Mouse (Mus musculus) liver, embryonic 13.5 days (tissue): Measurements from ENCODE around the gene Vps37d. TPM values are rescaled to one million over a fixed set of nuclear protein-coding genes. Genes with fewer than 3 reads are reported as not detected.
A peak's percentile ranks its signal among the peaks of the same experiment; 100 is the strongest.

Experiments
- ATAC-seq: fragments of 200-750 bp; cut with Nextera tagmentation; 2 replicates; pipeline ENCODE4 v1.8.0; 2017; ENCODE audit warnings: low read depth, mild to moderate bottlenecking, moderate number of reproducible peaks, moderate library complexity
- DNase-seq: peaks from one replicate; pipeline ENCODE4 v3.0.0; 2022
- H3K27ac ChIP-seq: fragments of 300-500 bp; sonication (generic); 2 replicates; pipeline ENCODE4 v1.5.1; 2015; ENCODE audit warnings: moderate library complexity, mild to moderate bottlenecking, inconsistent platforms
- H3K27me3 ChIP-seq: fragments of 300-500 bp; sonication (generic); 2 replicates; pipeline ENCODE4 v1.6.1; 2015; ENCODE audit warnings: mild to moderate bottlenecking, inconsistent platforms
- H3K36me3 ChIP-seq: fragments of 300-500 bp; sonication (generic); 2 replicates; pipeline ENCODE4 v1.6.1; 2015; ENCODE audit warnings: mild to moderate bottlenecking, inconsistent platforms
- H3K4me1 ChIP-seq: fragments of 300-500 bp; sonication (generic); replicated peaks from 2 replicates; pipeline ENCODE4 v1.6.1; 2015; ENCODE audit warnings: inconsistent platforms
- H3K4me2 ChIP-seq: fragments of 300-500 bp; sonication (generic); 2 replicates; pipeline ENCODE4 v1.6.1; 2015; ENCODE audit warnings: inconsistent platforms, mild to moderate bottlenecking, moderate library complexity
- H3K4me3 ChIP-seq: fragments of 300-500 bp; sonication (generic); replicated peaks from 2 replicates; pipeline ENCODE4 v1.5.1; 2015; ENCODE audit warnings: mild to moderate bottlenecking, inconsistent platforms
- H3K9ac ChIP-seq: fragments of 300-500 bp; sonication (generic); 2 replicates; pipeline ENCODE4 v1.6.1; 2015; ENCODE audit warnings: mild to moderate bottlenecking, inconsistent platforms
- H3K9me3 ChIP-seq: fragments of 300-500 bp; sonication (generic); replicated peaks from 2 replicates; pipeline ENCODE4 v1.6.1; 2016; ENCODE audit warnings: inconsistent platforms
- WGBS: fragments of 180-500 bp; shearing (Covaris S2); methylation state at CpG from one replicate; pipeline ENCODE4 v1.1.7; 2015; ENCODE audit not compliant: insufficient replicate concordance; 5-methylcytosine and 5-hydroxymethylcytosine counted together
- polyA plus RNA-seq: library from polyadenylated mRNA; unstranded; fragments of >200 nt; fragmentation: Nextera tagmentation; extraction: Ambion mirVana; gene quantifications from 2 replicates; pipeline ENCODE4 v1.2.1, GENCODE M21; 2015

Gene Vps37d
- polyA plus RNA-seq, 1 experiment from 2014 or later, result 0.47 TPM

GRCm38 (mm10) chr5:135107521-135108501 is 29.7 kb upstream of the Vps37d start:
- no peaks in the 10 kb centered on the region for H3K9me3 ChIP-seq
- H3K36me3 ChIP-seq, result 0 out of 2 replicates have a peak, but pooled peaks cover 3% of the 10 kb centered on the region
- peak overlapping the region; percentile 70 for H3K4me2 ChIP-seq
- H3K27me3 ChIP-seq, result peaks cover 65% of the 10 kb centered on the region
- peaks cover 16% of the 10 kb centered on the region for H3K4me1 ChIP-seq
- peak overlapping the region; percentile 59 for H3K27ac ChIP-seq
- DNase-seq (peak; percentile 25), ATAC-seq (peak; percentile 56)
- peak overlapping the region; percentile 59 for H3K4me3 ChIP-seq
- peak overlapping the region; percentile 52 for H3K9ac ChIP-seq
- 12% methylated on average over 40 of the region's 40 CpGs for WGBS

GRCm38 (mm10) chr5:135106758-135107256 is 28.7 kb upstream of the Vps37d start:
- Histone ChIP-seq H3K27me3 (peaks cover 65% of the 10 kb centered on the region), H3K27ac (peak overlapping the region; percentile 59), H3K36me3 (0 out of 2 replicates have a peak, but pooled peaks cover 2% of the 10 kb centered on the region), H3K4me3 (peak overlapping the region; percentile 59), H3K4me2 (peak overlapping the region; percentile 70), H3K9ac (peak overlapping the region; percentile 52), H3K9me3 (no peaks in the 10 kb centered on the region), H3K4me1 (peaks cover 16% of the 10 kb centered on the region)
- DNase-seq (peak; percentile 66), ATAC-seq (peak; percentile 69)
- under 1% methylated on average over 46 of the region's 48 CpGs for WGBS

GRCm38 (mm10) chr5:135103999-135104660 is 26.1 kb upstream of the Vps37d start:
- H3K9me3 ChIP-seq, result no peaks in the 10 kb centered on the region
- ATAC-seq, result no peak
- 52% methylated on average over 11 of the region's 11 CpGs for WGBS
- no peak overlapping the region for H3K27ac ChIP-seq
- no peak for DNase-seq
- H3K9ac ChIP-seq, result no peak overlapping the region
- peaks cover 16% of the 10 kb centered on the region for H3K4me1 ChIP-seq
- H3K36me3 ChIP-seq, result no peaks in the 10 kb centered on the region
- H3K27me3 ChIP-seq, result peaks cover 52% of the 10 kb centered on the region
- no peak overlapping the region for H3K4me3 ChIP-seq
- no peak overlapping the region for H3K4me2 ChIP-seq

GRCm38 (mm10) chr5:135100981-135101380 is 22.9 kb upstream of the Vps37d start:
- DNase-seq, result no peak
- no peak for ATAC-seq
- no peak overlapping the region for H3K4me2 ChIP-seq
- no peaks in the 10 kb centered on the region for H3K9me3 ChIP-seq
- WGBS, result 38% methylated on average over 1 of the region's 1 CpGs
- no peaks in the 10 kb centered on the region for H3K36me3 ChIP-seq
- no peak overlapping the region for H3K4me3 ChIP-seq
- H3K27ac ChIP-seq, result no peak overlapping the region
- no peaks in the 10 kb centered on the region for H3K4me1 ChIP-seq
- no peak overlapping the region for H3K9ac ChIP-seq
- H3K27me3 ChIP-seq, result peaks cover 29% of the 10 kb centered on the region

- Histone ChIP-seq H3K9ac (no peak within 1 kb of the TSS), H3K9me3 (no peaks in the 10 kb centered on the region), H3K4me2 (peak within 1 kb of the TSS; percentile 27; the same call in 1 of the 2 replicates), H3K27me3 (peaks cover 78% of the 10 kb centered on the region), H3K27ac (no peak within 1 kb of the TSS), H3K36me3 (no peaks in the 10 kb centered on the region), H3K4me3 (peak within 1 kb of the TSS; percentile 7; the same call in 1 of the 2 replicates), H3K4me1 (0 out of 2 replicates have a peak, but pooled peaks cover 4% of the 10 kb centered on the region)
- ATAC-seq (no peak), DNase-seq (no peak)
- WGBS, result 6% methylated on average over 38 of the region's 39 CpGs
Measured at GRCm38 (mm10) chr5:135089653-135090052, 11.6 kb upstream of the Vps37d start, which contains the start of gene Mlxipl. TSS of gene Mlxipl (plus strand) at chr5:135089890.

- no peaks in the 10 kb centered on the region for H3K9me3 ChIP-seq
- ATAC-seq, result no peak
- no peak for DNase-seq
- no peak overlapping the region for H3K4me3 ChIP-seq
- H3K4me2 ChIP-seq, result no peak overlapping the region
- no peak overlapping the region for H3K9ac ChIP-seq
- H3K36me3 ChIP-seq, result no peaks in the 10 kb centered on the region
- 42% methylated on average over 4 of the region's 4 CpGs for WGBS
- H3K27ac ChIP-seq, result no peak overlapping the region
- 0 out of 2 replicates have a peak, but pooled peaks cover 4% of the 10 kb centered on the region for H3K4me1 ChIP-seq
- H3K27me3 ChIP-seq, result peaks cover 60% of the 10 kb centered on the region
Measured at GRCm38 (mm10) chr5:135086871-135087270, 8.8 kb upstream of the Vps37d start.

- H3K9ac ChIP-seq, result no peak overlapping the region
- no peaks in the 10 kb centered on the region for H3K36me3 ChIP-seq
- DNase-seq (no peak), ATAC-seq (no peak)
- no peak overlapping the region for H3K4me2 ChIP-seq
- peaks cover 18% of the 10 kb centered on the region for H3K4me1 ChIP-seq
- WGBS, result 64% methylated on average over 5 of the region's 5 CpGs
- peaks cover 22% of the 10 kb centered on the region for H3K27me3 ChIP-seq
- H3K4me3 ChIP-seq, result no peak overlapping the region
- no peaks in the 10 kb centered on the region for H3K9me3 ChIP-seq
- no peak overlapping the region for H3K27ac ChIP-seq
Measured at GRCm38 (mm10) chr5:135080539-135080938, 2.5 kb upstream of the Vps37d start.

GRCm38 (mm10) chr5:135079578-135079977 is 1.5 kb upstream of the Vps37d start:
- no peaks in the 10 kb centered on the region for H3K9me3 ChIP-seq
- peaks cover 18% of the 10 kb centered on the region for H3K4me1 ChIP-seq
- ATAC-seq (no peak), DNase-seq (no peak)
- WGBS, result 75% methylated on average over 2 of the region's 2 CpGs
- H3K9ac ChIP-seq, result no peak overlapping the region
- no peak overlapping the region for H3K27ac ChIP-seq
- no peaks in the 10 kb centered on the region for H3K36me3 ChIP-seq
- H3K4me3 ChIP-seq, result no peak overlapping the region
- no peak overlapping the region for H3K4me2 ChIP-seq
- H3K27me3 ChIP-seq, result peaks cover 22% of the 10 kb centered on the region; the same call in 1 of the 2 replicates

- H3K4me3 ChIP-seq, result peak overlapping the region; percentile 66
- 0 out of 2 replicates have a peak overlapping the region, but pooled peaks have one; percentile 82 for H3K9ac ChIP-seq
- H3K9me3 ChIP-seq, result no peaks in the 10 kb centered on the region
- WGBS, result 4% methylated on average over 11 of the region's 11 CpGs
- DNase-seq, result no peak
- peaks cover 22% of the 10 kb centered on the region; the same call in 1 of the 2 replicates for H3K27me3 ChIP-seq
- H3K4me1 ChIP-seq, result peaks cover 19% of the 10 kb centered on the region
- ATAC-seq, result no peak
- no peaks in the 10 kb centered on the region for H3K36me3 ChIP-seq
- H3K27ac ChIP-seq, result no peak overlapping the region
- H3K4me2 ChIP-seq, result peak overlapping the region; percentile 93
Measured at GRCm38 (mm10) chr5:135078482-135078810, 380 bp upstream of the Vps37d start.

- no peak for ATAC-seq
- no peak for DNase-seq
- Histone ChIP-seq H3K9me3 (no peaks in the 10 kb centered on the region), H3K4me2 (peak overlapping the region; percentile 93), H3K4me1 (peaks cover 26% of the 10 kb centered on the region), H3K27me3 (peaks cover 23% of the 10 kb centered on the region; the same call in 1 of the 2 replicates), H3K9ac (0 out of 2 replicates have a peak overlapping the region, but pooled peaks have one; percentile 82), H3K27ac (no peak overlapping the region), H3K36me3 (no peaks in the 10 kb centered on the region), H3K4me3 (peak overlapping the region; percentile 66)
- WGBS, result 48% methylated on average over 14 of the region's 14 CpGs
Measured at GRCm38 (mm10) chr5:135076931-135077505, 1.0 kb downstream of the Vps37d start.

- Histone ChIP-seq H3K4me2 (no peak overlapping the region), H3K9ac (no peak overlapping the region), H3K27ac (no peak overlapping the region), H3K36me3 (no peaks in the 10 kb centered on the region), H3K4me1 (peaks cover 26% of the 10 kb centered on the region), H3K9me3 (no peaks in the 10 kb centered on the region), H3K4me3 (no peak overlapping the region), H3K27me3 (peaks cover 21% of the 10 kb centered on the region; the same call in 1 of the 2 replicates)
- 71% methylated on average over 14 of the region's 14 CpGs for WGBS
- DNase-seq (no peak), ATAC-seq (no peak)
Measured at GRCm38 (mm10) chr5:135076368-135076767, 1.7 kb downstream of the Vps37d start.
